Mouse (Mus musculus) thymus, adult 2 months (tissue): ENCODE results near the gene Zbtb1.

Source experiments
- CTCF ChIP-seq: fragments of 200-500 bp; IDR thresholded peaks from 2 replicates; pipeline ENCODE4 v1.5.1; 2012; ENCODE audit warnings: mild to moderate bottlenecking, control low read depth, low read length, moderate library complexity, borderline replicate concordance; ENCODE audit not compliant: control insufficient read depth, poor library complexity, insufficient read depth; ENCODE audit errors: extremely low read depth
- POLR2A ChIP-seq: fragments of 200-500 bp; IDR thresholded peaks from 2 replicates; pipeline ENCODE4 v1.6.1; 2012; ENCODE audit warnings: mild to moderate bottlenecking, low read length, control low read depth, moderate library complexity; ENCODE audit not compliant: control insufficient read depth, poor library complexity, insufficient read depth; ENCODE audit errors: extremely low read depth

DNA sequence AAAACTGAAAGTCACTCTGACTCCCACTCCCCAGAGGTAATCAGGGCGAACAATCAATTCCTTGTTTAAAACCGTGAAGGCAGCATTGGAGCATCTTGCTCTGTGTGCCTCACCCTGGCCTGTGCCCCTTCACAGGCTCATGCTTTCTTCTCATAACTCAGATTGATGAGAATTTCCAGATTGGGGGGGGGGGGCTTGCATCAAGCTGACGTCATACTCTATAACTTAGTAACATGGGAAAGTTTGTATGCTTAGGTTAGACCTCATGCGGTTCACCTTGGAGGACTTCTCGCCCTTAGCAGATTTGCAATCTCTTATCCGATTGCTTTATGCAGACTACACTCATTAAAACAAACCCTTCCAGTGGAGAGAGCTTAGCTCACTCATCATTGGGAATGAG is 3.9 kb downstream of the Zbtb1 start:
- no peak for TF ChIP-seq POLR2A
- TF ChIP-seq CTCF: no peak
